Mouse (Mus musculus): Measurements from ENCODE around the gene A630095E13Rik. TPM values are rescaled to one million over a fixed set of nuclear protein-coding genes. Genes with fewer than 3 reads are reported as not detected.
"Not testable (repeated sequence)": the region's sequence is repeated elsewhere in the genome, so short reads cannot be mapped to it uniquely, and the experiment has no call there.

A630095E13Rik gene
- not detected in 2 replicates for polyA plus RNA-seq (2014; fragmentation: Nextera tagmentation; extraction: Ambion mirVana)

GRCm38 (mm10) chr9:36643276-36643675 is at the start of gene A630095E13Rik:
Gene A630095E13Rik, minus strand, starts transcription at chr9:36643376.
- not testable (repeated sequence) for H3K36me3 ChIP-seq (ENCODE audit: control insufficient read depth, insufficient read depth, low read length); H3K4me2 ChIP-seq (replicated peaks; ENCODE audit: low read depth, low read length); H3K9me3 ChIP-seq (ENCODE audit: control insufficient read depth, low read length); ATAC-seq (ENCODE audit: low FRiP score, low TSS enrichment); H3K4me3 ChIP-seq (ENCODE audit: low read length); H3K9ac ChIP-seq (ENCODE audit: low read depth, low read length); H3K27me3 ChIP-seq (ENCODE audit: control insufficient read depth, insufficient read depth, low read length); H3K27ac ChIP-seq (ENCODE audit: low read depth, low read length); H3K4me1 ChIP-seq (ENCODE audit: control insufficient read depth, insufficient read depth, low read length)
- WGBS, result 57% methylated on average over 3 of the region's 3 CpGs

GRCm38 (mm10) chr9:36692920-36693319 is 49.7 kb upstream of the A630095E13Rik start, which contains the start of gene Acrv1:
Gene Acrv1, plus strand, starts transcription at chr9:36693220.
- no peak for ATAC-seq (ENCODE audit: low FRiP score, low TSS enrichment)
- Histone ChIP-seq H3K9me3 (ENCODE audit: control insufficient read depth, low read length) (no peaks in the 10 kb centered on the region), H3K4me2 (replicated peaks; ENCODE audit: low read depth, low read length) (no peak within 1 kb of the TSS), H3K4me3 (ENCODE audit: low read length) (no peak within 1 kb of the TSS), H3K36me3 (ENCODE audit: control insufficient read depth, insufficient read depth, low read length) (no peaks in the 10 kb centered on the region), H3K27me3 (ENCODE audit: control insufficient read depth, insufficient read depth, low read length) (no peaks in the 10 kb centered on the region), H3K4me1 (ENCODE audit: control insufficient read depth, insufficient read depth, low read length) (no peaks in the 10 kb centered on the region), H3K27ac (ENCODE audit: low read depth, low read length) (no peak within 1 kb of the TSS), H3K9ac (ENCODE audit: low read depth, low read length) (no peak within 1 kb of the TSS)
- 74% methylated on average over 1 of the region's 1 CpGs for WGBS

- H3K4me1 ChIP-seq (ENCODE audit: control insufficient read depth, insufficient read depth, low read length), result no peaks in the 10 kb centered on the region
- no peak overlapping the region for H3K4me2 ChIP-seq (replicated peaks; ENCODE audit: low read depth, low read length)
- no peaks in the 10 kb centered on the region for H3K36me3 ChIP-seq (ENCODE audit: control insufficient read depth, insufficient read depth, low read length)
- ATAC-seq (ENCODE audit: low FRiP score, low TSS enrichment), result no peak
- no peak overlapping the region for H3K27ac ChIP-seq (ENCODE audit: low read depth, low read length)
- no peaks in the 10 kb centered on the region for H3K9me3 ChIP-seq (ENCODE audit: control insufficient read depth, low read length)
- H3K4me3 ChIP-seq (ENCODE audit: low read length), result no peak overlapping the region
- H3K27me3 ChIP-seq (ENCODE audit: control insufficient read depth, insufficient read depth, low read length), result no peaks in the 10 kb centered on the region
- no peak overlapping the region for H3K9ac ChIP-seq (ENCODE audit: low read depth, low read length)
Measured at GRCm38 (mm10) chr9:36687329-36687728, 44.2 kb upstream of the A630095E13Rik start.

GRCm38 (mm10) chr9:36681424-36681823 is 38.2 kb upstream of the A630095E13Rik start:
- no peaks in the 10 kb centered on the region for H3K27me3 ChIP-seq (ENCODE audit: control insufficient read depth, insufficient read depth, low read length)
- H3K4me1 ChIP-seq (ENCODE audit: control insufficient read depth, insufficient read depth, low read length), result no peaks in the 10 kb centered on the region
- no peak overlapping the region for H3K4me3 ChIP-seq (ENCODE audit: low read length)
- H3K9ac ChIP-seq (ENCODE audit: low read depth, low read length), result no peak overlapping the region
- 66% methylated on average over 2 of the region's 2 CpGs for WGBS
- no peaks in the 10 kb centered on the region for H3K36me3 ChIP-seq (ENCODE audit: control insufficient read depth, insufficient read depth, low read length)
- ATAC-seq (ENCODE audit: low FRiP score, low TSS enrichment), result no peak
- no peak overlapping the region for H3K4me2 ChIP-seq (replicated peaks; ENCODE audit: low read depth, low read length)
- H3K27ac ChIP-seq (ENCODE audit: low read depth, low read length), result no peak overlapping the region
- H3K9me3 ChIP-seq (ENCODE audit: control insufficient read depth, low read length), result no peaks in the 10 kb centered on the region

Other genes starting within 250 kb of the A630095E13Rik start
- not detected in 2 replicates for gene Gm7257, start 211.5 kb downstream of the A630095E13Rik start, polyA plus RNA-seq (2014; fragmentation: Nextera tagmentation; extraction: Ambion mirVana)
- not detected in 2 replicates for gene Gm9513, start 167.7 kb downstream of the A630095E13Rik start, polyA plus RNA-seq (2014; fragmentation: Nextera tagmentation; extraction: Ambion mirVana)
- gene Gm5615, start 101.4 kb downstream of the A630095E13Rik start, polyA plus RNA-seq (2014; fragmentation: Nextera tagmentation; extraction: Ambion mirVana), result not detected in 2 replicates
- not detected in 2 replicates for gene Gm17689, start 60.7 kb downstream of the A630095E13Rik start, polyA plus RNA-seq (2014; fragmentation: Nextera tagmentation; extraction: Ambion mirVana)
- not detected in 2 replicates for gene Acrv1, start 49.8 kb upstream of the A630095E13Rik start, polyA plus RNA-seq (2014; fragmentation: Nextera tagmentation; extraction: Ambion mirVana)
- gene Chek1, start 83.7 kb upstream of the A630095E13Rik start, polyA plus RNA-seq (2014; fragmentation: Nextera tagmentation; extraction: Ambion mirVana), result 38.4 and 44.7 TPM in 2 replicates
- 179 and 240 TPM in 2 replicates for gene Stt3a, start 124.3 kb upstream of the A630095E13Rik start, polyA plus RNA-seq (2014; fragmentation: Nextera tagmentation; extraction: Ambion mirVana)
- gene Ei24, start 154.0 kb upstream of the A630095E13Rik start, polyA plus RNA-seq (2014; fragmentation: Nextera tagmentation; extraction: Ambion mirVana), result 49.2 and 72.4 TPM in 2 replicates
- gene Fez1, start 178.5 kb upstream of the A630095E13Rik start, polyA plus RNA-seq (2014; fragmentation: Nextera tagmentation; extraction: Ambion mirVana), result 5.4 and 5.5 TPM in 2 replicates